Mouse (Mus musculus) olfactory bulb, adult 2 months (tissue): ENCODE data around the gene Synpo2.
"Not testable (repeated sequence)": the region's sequence is repeated elsewhere in the genome, so short reads cannot be mapped to it uniquely, and the experiment has no call there.

ENCODE experiments used
- CTCF ChIP-seq: fragments of 200-500 bp; IDR thresholded peaks from 2 replicates; pipeline ENCODE4 v1.5.1; 2012; ENCODE audit warnings: low read depth, mild to moderate bottlenecking, low read length, moderate library complexity; ENCODE audit not compliant: insufficient read depth
- POLR2A ChIP-seq: fragments of 200-500 bp; IDR thresholded peaks from 2 replicates; pipeline ENCODE4 v1.6.1; 2012; ENCODE audit warnings: mild to moderate bottlenecking, low read depth, low read length, moderate library complexity; ENCODE audit not compliant: insufficient read depth

GRCm38 (mm10) chr3:123126741-123127140 is 109.2 kb downstream of the Synpo2 start:
- not testable (repeated sequence) for TF ChIP-seq CTCF, POLR2A
